Mouse (Mus musculus): Measurements from ENCODE around the gene Nhlrc2.

- no peak for TF ChIP-seq TAL1 (IDR thresholded peaks at IDR 0.05; ENCODE audit: low read length)
- TF ChIP-seq GATA1 (IDR thresholded peaks at IDR 0.05; ENCODE audit: low read length), result no peak
These were observed 51.9 kb downstream of the Nhlrc2 start for GRCm38 (mm10) chr19:56599996-56600395.

All from erythroblast, embryonic 14.5 days (primary cell).